Mouse (Mus musculus) forebrain, postnatal 0 days (tissue): ENCODE data around the gene Krt23. TPM values are rescaled to one million over a fixed set of nuclear protein-coding genes. Genes with fewer than 3 reads are reported as not detected.

Source experiments
- ATAC-seq: fragments of 200-750 bp; cut with Nextera tagmentation; 2 replicates; pipeline ENCODE4 v1.8.0; 2017; ENCODE audit warnings: mild to moderate bottlenecking, moderate library complexity
- DNase-seq: peaks from one replicate; pipeline ENCODE4 v3.0.0-alpha.2; 2015
- H3K27ac ChIP-seq: fragments of 300-500 bp; sonication (generic); 2 replicates; pipeline ENCODE4 v1.5.1; 2014; ENCODE audit warnings: low read depth, mild to moderate bottlenecking, antibody characterized with exemption, low read length, moderate library complexity, mixed read lengths
- H3K27me3 ChIP-seq: fragments of 300-500 bp; sonication (generic); 2 replicates; pipeline ENCODE4 v1.6.1; 2014; ENCODE audit warnings: mild to moderate bottlenecking, low read length, mixed read lengths; ENCODE audit not compliant: insufficient read depth
- H3K36me3 ChIP-seq: fragments of 300-500 bp; sonication (generic); 2 replicates; pipeline ENCODE4 v1.6.1; 2014; ENCODE audit warnings: mild to moderate bottlenecking, moderate library complexity; ENCODE audit not compliant: insufficient read depth
- H3K4me1 ChIP-seq: fragments of 300-500 bp; sonication (generic); 2 replicates; pipeline ENCODE4 v1.6.1; 2014; ENCODE audit warnings: antibody characterized with exemption; ENCODE audit not compliant: insufficient read depth
- H3K4me2 ChIP-seq: fragments of 300-500 bp; sonication (generic); 2 replicates; pipeline ENCODE4 v1.6.1; 2014; ENCODE audit warnings: low read depth, mild to moderate bottlenecking, moderate library complexity
- H3K4me3 ChIP-seq: fragments of 300-500 bp; sonication (generic); 2 replicates; pipeline ENCODE4 v1.5.1; 2014; ENCODE audit warnings: low read depth, low read length, mixed read lengths
- H3K9ac ChIP-seq: fragments of 300-500 bp; sonication (generic); 2 replicates; pipeline ENCODE4 v1.6.1; 2014; ENCODE audit warnings: mild to moderate bottlenecking
- H3K9me3 ChIP-seq: fragments of 300-500 bp; sonication (generic); 2 replicates; pipeline ENCODE4 v1.6.1; 2016; ENCODE audit warnings: low read length
- CTCF ChIP-seq: sonication (generic); IDR thresholded peaks from 2 replicates; pipeline ENCODE4 v1.5.1; 2016; ENCODE audit warnings: antibody characterized with exemption, control low read depth, low read depth
- WGBS: fragments of 180-500 bp; shearing (Covaris S2); extraction: QIAGEN DNeasy Blood & Tissue Kit; methylation state at CpG from one replicate; pipeline ENCODE4 v1.1.7; 2014; 5-methylcytosine and 5-hydroxymethylcytosine counted together
- polyA plus RNA-seq: library from polyadenylated mRNA; unstranded; fragments of >200 nt; fragmentation: Nextera tagmentation; extraction: Ambion mirVana; gene quantifications from 2 replicates; pipeline ENCODE4 v1.2.1, GENCODE M21; 2015
- total RNA-seq: library from RNA; depleted of rRNA; stranded (reverse); fragments of >200 nt; gene quantifications from 2 replicates; pipeline ENCODE4 v1.2.3, GENCODE M21; 2014

Krt23 gene
- total and polyA plus RNA-seq, 2 experiments from 2014 or later = 0.53 TPM; not detected in 1

DNA sequence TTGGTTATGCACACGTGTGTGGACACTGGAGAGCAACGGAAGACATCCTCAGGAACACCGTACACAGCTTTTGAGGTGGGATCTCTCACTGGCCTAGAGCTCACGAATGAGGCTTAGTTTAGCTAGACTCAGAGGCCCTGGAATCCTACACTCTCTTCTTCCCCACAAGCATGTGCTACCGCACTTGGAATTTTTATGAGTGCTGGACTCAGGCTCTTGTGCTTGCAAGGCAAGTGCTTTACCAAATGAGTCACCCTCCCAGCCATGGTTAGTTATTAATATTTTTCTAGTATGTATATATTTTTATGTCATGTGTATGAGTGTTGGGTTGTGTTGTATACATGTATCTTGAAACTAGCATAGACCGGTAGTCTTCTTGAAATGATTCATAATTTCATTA, 21.0 kb downstream of the Krt23 start:
- 94% methylated on average over 6 of the region's 6 CpGs for WGBS
- H3K27me3 ChIP-seq = no peaks in the 10 kb centered on the region
- no peak overlapping the region for H3K9ac ChIP-seq
- no peaks in the 10 kb centered on the region for H3K4me1 ChIP-seq
- H3K4me3 ChIP-seq = no peak overlapping the region
- ATAC-seq (no peak), DNase-seq (no peak)
- no peak overlapping the region for H3K27ac ChIP-seq
- H3K4me2 ChIP-seq = no peak overlapping the region
- no peaks in the 10 kb centered on the region for H3K36me3 ChIP-seq
- H3K9me3 ChIP-seq = no peaks in the 10 kb centered on the region
- TF ChIP-seq CTCF = no peak

DNA sequence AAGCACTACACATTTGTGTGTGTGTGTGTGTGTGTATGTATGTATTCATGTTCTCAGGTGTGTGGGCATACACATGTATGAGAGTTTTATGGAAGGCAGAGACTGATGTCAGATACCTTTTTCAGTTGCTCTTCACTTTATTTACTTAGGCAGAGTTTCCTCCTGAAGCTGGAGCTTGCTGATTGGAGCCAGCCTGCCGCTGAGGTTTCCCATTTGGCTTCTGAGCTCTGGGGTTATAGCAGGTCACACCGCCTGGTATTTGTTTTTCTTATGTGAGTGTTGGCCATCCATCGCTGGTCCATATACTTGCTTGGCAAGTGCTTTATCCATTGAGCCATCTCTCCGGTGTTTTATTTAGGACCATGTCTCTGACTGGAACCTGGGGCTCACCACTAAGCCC, 23.7 kb downstream of the Krt23 start:
- 92% methylated on average over 4 of the region's 4 CpGs for WGBS
- Histone ChIP-seq H3K27me3 (no peaks in the 10 kb centered on the region), H3K4me3 (no peak overlapping the region), H3K9me3 (no peaks in the 10 kb centered on the region), H3K9ac (no peak overlapping the region), H3K36me3 (no peaks in the 10 kb centered on the region), H3K27ac (no peak overlapping the region), H3K4me1 (no peaks in the 10 kb centered on the region), H3K4me2 (no peak overlapping the region)
- DNase-seq (no peak), ATAC-seq (no peak)
- no peak for TF ChIP-seq CTCF

DNA sequence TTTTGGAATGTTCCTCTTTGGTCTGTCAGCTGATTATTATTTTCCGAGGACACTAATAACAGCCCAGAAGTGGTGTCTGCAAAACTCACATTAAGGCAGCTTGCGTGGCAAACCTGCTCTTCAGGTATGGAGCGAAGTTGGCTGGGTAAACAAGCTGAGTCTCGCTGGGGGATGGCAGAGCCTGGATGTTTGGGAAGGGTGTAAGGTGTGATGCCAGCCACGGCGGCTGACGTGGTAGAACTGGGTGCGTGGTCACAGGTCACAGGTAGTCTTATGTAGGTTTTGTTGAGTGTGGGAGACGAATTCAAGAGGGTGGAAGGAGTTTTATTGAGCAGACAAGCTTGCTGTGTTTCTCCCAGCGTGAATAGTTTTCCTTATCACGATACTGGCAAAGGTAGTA, 24.4 kb downstream of the Krt23 start:
- Histone ChIP-seq H3K4me1 (no peaks in the 10 kb centered on the region), H3K9ac (no peak overlapping the region), H3K4me2 (no peak overlapping the region), H3K4me3 (no peak overlapping the region), H3K27me3 (no peaks in the 10 kb centered on the region), H3K27ac (no peak overlapping the region), H3K36me3 (no peaks in the 10 kb centered on the region), H3K9me3 (no peaks in the 10 kb centered on the region)
- DNase-seq (no peak), ATAC-seq (no peak)
- TF ChIP-seq CTCF = no peak
- 84% methylated on average over 11 of the region's 11 CpGs for WGBS

DNA sequence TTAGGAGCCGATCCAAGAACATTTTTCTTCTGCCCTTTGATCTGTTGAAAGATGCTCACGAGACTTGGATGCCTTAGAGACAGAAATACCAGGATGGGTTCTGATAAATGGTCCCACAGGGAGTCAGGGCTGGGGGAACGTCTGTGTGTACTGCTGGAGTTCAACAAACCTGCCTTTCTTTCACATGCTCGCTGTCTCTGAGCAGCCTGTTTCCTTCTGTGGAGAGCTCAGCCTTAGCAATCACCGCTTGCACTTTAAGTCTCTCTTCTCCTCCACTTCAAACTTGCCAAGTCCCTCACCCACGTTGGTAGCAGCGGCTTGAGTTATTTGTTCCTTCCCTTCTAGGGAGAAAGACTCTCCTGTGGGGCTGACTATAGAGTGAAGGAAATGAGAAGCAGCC, 26.6 kb downstream of the Krt23 start:
- no peak for TF ChIP-seq CTCF
- peak; percentile 10 for DNase-seq
- 44% methylated on average over 7 of the region's 7 CpGs for WGBS
- Histone ChIP-seq H3K9ac (no peak overlapping the region), H3K4me3 (no peak overlapping the region), H3K36me3 (no peaks in the 10 kb centered on the region), H3K27ac (no peak overlapping the region), H3K4me2 (no peak overlapping the region), H3K9me3 (no peaks in the 10 kb centered on the region), H3K4me1 (no peaks in the 10 kb centered on the region), H3K27me3 (peaks cover 4% of the 10 kb centered on the region; the same call in 1 of the 2 replicates)
- no peak for ATAC-seq

DNA sequence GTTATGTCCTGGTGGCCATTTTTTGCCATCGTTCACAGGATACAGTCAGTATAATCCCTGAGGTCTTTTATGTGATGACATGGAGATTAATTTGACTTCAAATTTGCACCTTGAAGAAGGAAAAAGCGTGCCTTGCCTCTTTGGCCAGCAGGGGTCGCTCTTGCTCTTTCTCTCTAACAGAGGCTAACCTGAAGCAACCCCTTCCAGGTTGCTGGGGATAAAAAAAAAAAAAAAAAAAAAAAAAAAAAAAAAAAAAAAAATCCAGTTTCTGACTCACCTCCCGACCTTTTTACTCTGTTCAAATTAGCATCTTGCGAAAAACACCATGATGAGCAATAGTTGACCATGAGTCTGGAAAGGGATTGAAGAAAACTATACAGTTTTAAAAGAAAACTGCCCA, 28.1 kb downstream of the Krt23 start:
- 5% methylated on average over 5 of the region's 5 CpGs for WGBS
- Histone ChIP-seq H3K36me3 (no peaks in the 10 kb centered on the region), H3K4me3 (no peak overlapping the region), H3K27ac (no peak overlapping the region), H3K9ac (no peak overlapping the region), H3K27me3 (peaks cover 4% of the 10 kb centered on the region; the same call in 1 of the 2 replicates), H3K4me1 (no peaks in the 10 kb centered on the region), H3K4me2 (no peak overlapping the region), H3K9me3 (no peaks in the 10 kb centered on the region)
- ATAC-seq (peak; percentile 38; the same call in 1 of the 2 replicates), DNase-seq (peak; percentile 93)
- peak; percentile 86 for TF ChIP-seq CTCF

DNA sequence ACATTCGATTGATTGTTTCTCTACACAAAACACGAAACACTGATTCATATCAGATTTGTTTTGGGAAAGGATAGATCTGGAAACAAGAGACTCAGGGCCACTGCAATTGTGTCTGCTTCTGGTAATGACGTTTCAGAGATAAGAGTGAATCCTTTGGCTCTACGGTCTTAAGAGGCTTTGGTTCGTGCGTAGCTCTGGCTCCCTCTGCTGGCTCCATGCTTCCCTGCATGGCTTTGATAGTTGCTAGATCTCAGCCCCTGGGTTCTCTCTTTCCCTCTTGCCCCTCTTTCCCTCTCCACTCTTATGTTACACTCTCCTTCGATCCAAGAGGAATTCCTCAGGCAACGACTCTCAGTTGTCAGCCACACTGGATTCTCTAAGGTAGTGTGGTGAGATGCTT, 29.8 kb downstream of the Krt23 start:
- peaks cover 4% of the 10 kb centered on the region; the same call in 1 of the 2 replicates for H3K27me3 ChIP-seq
- no peak overlapping the region for H3K27ac ChIP-seq
- H3K9me3 ChIP-seq = no peaks in the 10 kb centered on the region
- no peaks in the 10 kb centered on the region for H3K36me3 ChIP-seq
- TF ChIP-seq CTCF = peak; percentile 97
- DNase-seq (peak; percentile 88), ATAC-seq (peak; percentile 60)
- no peak overlapping the region for H3K4me3 ChIP-seq
- no peak overlapping the region for H3K4me2 ChIP-seq
- no peaks in the 10 kb centered on the region for H3K4me1 ChIP-seq
- 12% methylated on average over 8 of the region's 8 CpGs for WGBS
- H3K9ac ChIP-seq = no peak overlapping the region

DNA sequence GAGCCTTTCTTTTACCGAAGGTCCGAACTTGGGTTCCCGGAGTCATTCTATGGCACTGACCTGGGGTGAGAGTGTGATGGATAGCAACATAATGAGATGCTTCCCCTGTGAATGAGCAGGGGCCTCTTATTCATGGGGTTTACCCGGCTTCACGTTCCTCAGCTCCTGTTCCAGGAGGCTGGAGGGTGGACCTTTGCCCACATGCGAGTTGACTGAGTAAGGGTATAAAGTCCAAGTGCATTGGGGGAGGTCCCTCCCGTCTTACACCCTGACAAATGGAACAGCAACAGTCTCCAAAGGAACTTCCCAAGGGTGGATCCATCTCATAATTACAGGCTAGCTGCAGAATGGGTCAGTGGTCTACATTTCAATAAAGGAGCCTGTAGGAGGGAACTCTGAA, 31.2 kb downstream of the Krt23 start:
- H3K4me2 ChIP-seq = no peak overlapping the region
- no peaks in the 10 kb centered on the region for H3K36me3 ChIP-seq
- H3K27ac ChIP-seq = no peak overlapping the region
- H3K9me3 ChIP-seq = no peaks in the 10 kb centered on the region
- peaks cover 4% of the 10 kb centered on the region; the same call in 1 of the 2 replicates for H3K27me3 ChIP-seq
- ATAC-seq (no peak), DNase-seq (no peak)
- WGBS = 72% methylated on average over 7 of the region's 7 CpGs
- TF ChIP-seq CTCF = no peak
- no peaks in the 10 kb centered on the region for H3K4me1 ChIP-seq
- H3K9ac ChIP-seq = no peak overlapping the region
- no peak overlapping the region for H3K4me3 ChIP-seq
